Mouse (Mus musculus) adrenal gland, postnatal 4 days (tissue): Measurements from ENCODE around the gene Plxdc2. TPM values are rescaled to one million over a fixed set of nuclear protein-coding genes. Genes with fewer than 3 reads are reported as not detected.
"Not testable (repeated sequence)": the region's sequence is repeated elsewhere in the genome, so short reads cannot be mapped to it uniquely, and the experiment has no call there.

Source experiments
- DNase-seq, 2 experiments: peaks; one replicate each; pipeline ENCODE4 v3.0.0; 2021 to 2022; ENCODE audit warnings: low spot score in 2 of 2, mixed read lengths in 2 of 2
- total RNA-seq, 2 experiments: library from RNA; stranded (reverse); gene quantifications; 2 replicates each; pipeline ENCODE4 v1.2.3; 2021

The Plxdc2 gene
- total RNA-seq, 2 experiments from 2014 or later: 22.3 to 25.8 TPM

DNA sequence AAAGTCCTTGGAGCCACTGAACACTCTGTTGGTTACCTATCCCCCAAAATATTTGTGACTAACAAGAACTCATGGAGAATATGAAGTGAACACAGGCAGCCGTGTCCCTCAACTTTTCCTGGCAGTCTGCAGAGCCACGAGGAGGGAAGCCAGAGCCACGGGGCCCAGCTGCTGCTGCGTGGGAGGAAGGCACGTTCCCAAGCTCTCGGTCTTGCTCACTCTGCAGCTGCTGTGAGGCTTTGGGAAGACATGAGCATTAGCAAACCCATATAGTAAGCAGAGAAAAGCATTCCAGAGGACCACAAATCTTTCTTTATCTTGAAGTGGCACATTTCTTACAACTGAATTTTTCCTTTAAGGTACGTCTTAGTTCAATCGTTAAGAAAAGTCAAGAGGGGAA, 382.1 kb downstream of the Plxdc2 start:
- no peak for DNase-seq

DNA sequence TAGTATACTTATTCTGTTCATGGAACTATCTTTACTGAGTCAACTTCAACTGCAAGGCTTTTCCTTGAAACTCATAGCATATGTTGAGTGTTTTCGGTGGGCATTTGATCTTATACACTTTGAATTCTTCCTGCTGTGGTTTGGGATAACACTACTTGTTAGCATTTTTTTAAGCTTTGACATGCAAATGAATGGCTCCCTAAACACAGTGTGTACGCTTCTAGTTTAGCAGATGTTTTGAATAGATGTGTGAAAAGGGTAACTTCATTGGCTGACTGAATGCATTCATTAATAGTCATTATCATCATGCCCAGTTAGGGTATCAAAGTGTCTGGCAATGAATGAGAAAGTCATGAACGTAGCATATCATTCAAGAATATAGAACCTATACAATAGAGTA, 385.7 kb downstream of the Plxdc2 start:
- DNase-seq: no peak

DNA sequence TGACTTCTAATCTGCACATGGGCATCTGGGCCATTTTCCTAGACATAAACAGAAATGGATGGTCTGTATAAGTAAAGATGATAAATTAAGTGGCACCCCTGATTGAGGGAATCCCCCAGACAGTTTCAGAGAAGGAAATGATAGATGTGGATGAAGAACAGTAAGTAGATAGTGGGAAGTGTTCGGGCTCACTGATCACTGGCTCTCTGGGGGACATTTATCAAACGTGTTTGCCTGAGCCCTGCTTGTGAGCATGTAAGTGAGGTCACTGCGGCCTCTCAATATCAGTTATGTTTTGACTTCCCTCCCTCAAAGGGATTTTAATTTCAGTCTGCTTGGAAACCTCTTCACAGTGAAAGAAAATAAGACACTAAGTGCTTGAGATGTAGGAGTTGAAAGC, 387.5 kb downstream of the Plxdc2 start:
- no peak for DNase-seq

DNA sequence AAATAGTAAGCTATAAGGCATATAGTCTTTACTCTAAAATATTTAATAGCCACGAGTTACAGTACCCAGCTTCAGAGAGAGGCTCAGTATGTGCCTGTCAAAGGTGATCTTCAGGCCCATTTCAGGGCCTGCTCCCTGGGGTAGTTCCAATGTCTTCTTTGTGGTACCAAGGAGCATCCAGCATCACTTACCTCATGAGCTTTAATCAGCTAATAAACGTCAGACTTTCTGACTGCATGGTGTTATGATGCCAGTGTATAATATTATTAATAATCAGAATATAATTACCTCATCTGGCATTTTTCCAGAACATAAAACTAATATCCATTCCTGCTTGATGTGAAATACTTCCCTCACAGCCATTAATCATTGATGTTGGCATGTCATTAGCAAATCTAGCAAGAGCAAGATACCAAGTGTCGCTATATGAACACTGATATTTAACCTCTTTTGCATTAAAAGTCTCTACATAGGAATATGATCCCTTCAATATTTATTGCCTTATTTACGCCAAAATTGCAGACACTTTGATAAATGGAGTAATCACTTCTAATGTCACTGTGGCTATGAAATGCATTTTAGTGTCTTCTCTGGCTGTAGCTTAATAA, 393.3 kb downstream of the Plxdc2 start:
- no peak for DNase-seq

DNA sequence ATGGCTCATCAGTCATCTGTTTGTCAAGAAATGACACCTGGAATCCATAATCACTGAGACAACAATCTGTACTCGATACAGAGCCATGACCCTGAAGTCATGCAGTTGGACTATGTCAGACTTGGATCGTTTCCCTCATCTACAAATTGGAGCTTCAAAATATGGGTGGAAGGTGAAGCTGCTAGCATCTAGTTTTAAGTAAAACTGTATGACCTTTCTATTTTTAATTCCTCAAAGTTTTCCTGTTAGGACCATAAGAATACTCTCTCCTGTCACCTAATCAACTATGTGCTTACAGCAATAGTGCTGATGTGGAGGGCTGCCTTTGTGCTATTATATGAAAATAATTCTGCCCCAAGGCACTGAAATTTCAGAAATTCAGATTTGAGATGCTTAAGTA, 401.1 kb downstream of the Plxdc2 start:
- no peak for DNase-seq

DNA sequence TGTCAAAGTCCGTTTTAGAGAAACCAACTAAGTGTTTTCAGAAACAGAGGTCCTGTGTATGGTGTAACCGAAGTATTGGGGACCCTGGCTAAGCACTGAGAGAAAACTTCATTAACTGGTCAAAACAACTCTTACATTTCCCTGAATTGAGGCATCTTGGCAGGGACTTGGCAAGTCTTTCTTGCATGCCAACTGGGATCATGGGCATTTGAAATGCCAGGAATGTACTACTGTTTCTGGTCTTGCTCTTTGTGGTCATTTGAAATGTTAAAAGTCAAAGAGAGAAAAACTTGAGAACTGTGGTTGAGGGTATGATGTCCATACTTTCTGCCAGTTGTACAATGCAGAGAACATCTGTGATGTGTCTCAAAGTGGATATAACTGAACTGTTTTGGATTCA, 403.7 kb downstream of the Plxdc2 start:
- no peak for DNase-seq

DNA sequence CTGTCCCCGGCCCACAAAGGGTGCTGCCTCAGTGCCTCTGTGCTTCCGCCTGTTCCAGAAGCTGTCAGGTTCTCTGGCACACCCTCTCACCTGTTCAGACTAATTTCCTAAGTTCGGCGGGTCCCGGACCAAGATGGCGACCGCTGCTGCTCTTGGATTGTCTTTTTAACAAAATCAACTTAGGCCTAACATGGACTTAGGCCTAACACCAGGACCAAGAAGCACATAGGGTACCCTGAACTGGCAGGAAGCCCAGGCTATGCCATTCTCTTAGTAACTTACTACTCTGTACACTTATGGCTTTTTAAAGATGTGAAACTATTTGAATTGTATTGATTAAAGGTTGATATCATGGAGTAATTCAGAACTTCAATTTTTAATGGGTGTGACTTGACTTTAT, 413.0 kb downstream of the Plxdc2 start:
- DNase-seq: not testable (repeated sequence)

DNA sequence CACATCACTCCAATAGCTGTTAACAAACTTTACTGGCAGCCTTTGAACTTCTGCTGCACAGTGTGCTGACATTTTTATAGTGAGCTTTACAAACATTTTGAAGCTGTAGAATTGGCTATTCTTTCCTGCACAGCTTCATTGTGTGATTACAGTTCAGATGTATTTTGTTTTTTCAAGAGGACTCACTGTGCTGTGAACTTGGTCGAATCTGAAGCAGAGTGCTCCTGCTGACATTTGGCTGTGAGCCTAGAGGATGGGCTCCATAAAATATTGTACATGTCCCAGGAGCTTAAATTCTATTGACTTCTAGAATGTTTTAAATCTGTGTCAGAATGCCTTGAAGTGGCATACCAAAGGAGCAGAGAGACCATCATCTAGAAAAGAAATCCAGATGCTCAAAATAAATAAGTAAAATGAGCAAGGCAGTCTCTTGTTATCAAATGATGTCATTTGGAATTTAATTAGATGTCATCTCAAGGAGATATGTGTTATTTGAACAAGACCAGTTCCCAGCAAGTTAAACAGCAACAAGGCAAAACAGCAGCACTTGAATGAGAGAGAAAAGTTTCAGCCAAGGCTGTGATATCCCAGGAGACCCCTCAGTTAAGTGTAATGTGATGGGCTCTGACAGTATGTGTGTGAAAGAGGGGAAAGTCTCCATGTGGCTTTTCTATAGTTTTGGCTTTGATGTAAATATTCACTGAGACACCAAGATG, 417.5 kb downstream of the Plxdc2 start:
- DNase-seq: no peak

DNA sequence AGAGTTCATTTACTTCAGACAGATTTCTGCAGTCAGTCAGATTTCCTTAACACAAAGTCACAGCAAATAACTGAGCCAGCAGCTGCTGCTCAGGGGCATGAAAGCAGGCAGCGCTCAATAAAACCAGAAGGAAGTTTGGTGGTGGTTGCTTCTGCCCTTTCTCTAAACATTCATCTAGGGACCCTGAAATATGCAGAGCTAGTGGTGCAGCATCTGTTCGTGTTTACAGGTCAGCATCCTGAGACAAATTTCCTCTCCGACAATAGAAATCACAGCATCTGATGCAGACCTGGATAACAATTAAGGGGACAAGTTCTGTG, 418.0 kb downstream of the Plxdc2 start:
- DNase-seq: no peak

DNA sequence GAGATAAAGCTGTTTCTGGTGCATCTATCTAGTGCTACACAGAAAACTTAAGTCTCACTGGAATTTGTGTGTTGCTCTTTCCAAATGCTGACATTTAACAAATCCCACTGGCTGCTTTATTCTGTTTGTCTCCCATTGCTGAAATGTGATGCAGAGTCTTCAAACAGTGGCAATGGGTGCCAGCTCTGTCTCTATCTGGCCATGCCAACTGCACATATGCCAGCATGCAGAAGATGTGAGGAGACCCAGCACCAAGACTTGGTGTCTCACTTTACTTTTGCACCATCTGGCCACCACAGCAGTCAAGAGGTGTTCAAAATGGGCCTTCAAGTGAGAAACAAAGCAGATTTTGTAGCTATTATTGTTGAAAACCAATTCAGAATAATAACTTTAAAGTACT, 439.2 kb downstream of the Plxdc2 start:
- no peak for DNase-seq
